ENCODE assay signal across 8 mouse cellular contexts in the genomic region with DNA sequence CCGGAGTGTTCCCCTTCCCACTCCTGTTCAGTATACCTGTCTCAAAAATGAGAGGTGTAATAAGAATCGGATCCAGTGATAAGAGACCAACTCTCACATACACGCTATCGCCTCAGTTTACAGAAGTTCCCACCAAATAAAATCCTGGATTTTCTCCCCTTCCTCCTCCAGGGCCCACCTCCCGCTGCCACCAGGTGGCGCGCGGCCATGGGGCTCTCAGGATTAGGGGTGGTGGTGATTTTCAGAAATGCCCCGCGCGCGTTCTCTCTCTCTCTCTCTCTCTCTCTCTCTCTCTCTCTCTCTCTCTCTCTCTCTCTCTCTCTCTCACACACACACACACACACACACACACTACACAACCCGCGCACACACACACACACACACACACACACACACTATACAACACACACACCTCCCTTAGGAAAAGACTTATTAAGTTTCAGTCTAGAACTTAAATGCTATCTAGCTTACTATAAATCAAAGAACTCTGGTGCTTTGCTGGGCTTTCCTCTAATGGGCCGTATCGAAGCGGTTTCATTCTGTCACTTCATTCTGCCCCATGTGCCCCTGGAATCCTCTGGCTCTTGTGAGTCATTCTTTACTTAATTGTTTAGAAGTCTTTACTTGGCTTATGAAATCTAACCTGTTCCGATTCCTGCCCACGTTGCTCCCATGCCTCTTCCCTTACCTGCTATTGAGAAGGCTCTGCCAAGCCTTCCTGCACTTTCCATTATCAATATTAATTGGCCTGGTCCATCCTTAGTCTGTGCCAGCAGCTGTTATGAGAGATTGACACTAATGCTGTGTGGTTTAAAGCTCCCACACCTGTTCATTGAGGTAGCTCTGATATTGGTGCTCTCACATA. TPM values are rescaled to one million over a fixed set of nuclear protein-coding genes. Genes with fewer than 3 reads are reported as not detected.
DNase-seq lines count a peak whose midpoint lies in the region; ATAC-seq and TF ChIP-seq lines count a peak whose summit lies in the region.

A gene (minus strand): TSS at position 574 of the 865 bp plus-strand sequence.

- peak; percentile 78 for TF ChIP-seq CTCF in bone marrow, adult 2 months (IDR thresholded peaks at IDR 0.05; ENCODE audit: control insufficient read depth, insufficient read depth, low read length)

- 0 out of 2 replicates have a peak, but pooled peaks have one; percentile 28 for ATAC-seq in embryonic facial prominence, embryonic 13.5 days (ENCODE audit: insufficient number of reproducible peaks, insufficient read depth, low FRiP score, low TSS enrichment, low read depth)
- ATAC-seq in heart, embryonic 12.5 days (ENCODE audit: insufficient number of reproducible peaks, low FRiP score): 0 out of 2 replicates have a peak, but pooled peaks have one; percentile 34
- ATAC-seq in kidney, embryonic 16.5 days (ENCODE audit: low FRiP score, low TSS enrichment): peak; percentile 37
- ATAC-seq in neural tube, embryonic 14.5 days (ENCODE audit: low read depth): peak; percentile 35

- no peak within 1 kb of the TSS for H3K27ac ChIP-seq in bone marrow, adult 2 months (ENCODE audit: control insufficient read depth, insufficient read depth, low read depth, low read length, poor library complexity)
- H3K27ac ChIP-seq in embryonic facial prominence, embryonic 13.5 days: no peak within 1 kb of the TSS
- H3K27ac ChIP-seq in heart, embryonic 12.5 days (ENCODE audit: poor library complexity, severe bottlenecking): 0 out of 2 replicates have a peak within 1 kb of the TSS, but pooled peaks have one; percentile 8
- peak within 1 kb of the TSS; percentile 26; the same call in 1 of the 2 replicates for H3K27ac ChIP-seq in kidney, embryonic 16.5 days (ENCODE audit: low read length)
- H3K27ac ChIP-seq in neural tube, embryonic 14.5 days (ENCODE audit: low read depth, low read length): no peak within 1 kb of the TSS

- no peak within 1 kb of the TSS for H3K9ac ChIP-seq in embryonic facial prominence, embryonic 13.5 days
- H3K9ac ChIP-seq in heart, embryonic 12.5 days: peak within 1 kb of the TSS; percentile 17
- H3K9ac ChIP-seq in kidney, embryonic 16.5 days (replicated peaks; ENCODE audit: low read length): peak within 1 kb of the TSS; percentile 42; the same call in 1 of the 2 replicates
- H3K9ac ChIP-seq in neural tube, embryonic 14.5 days (replicated peaks; ENCODE audit: low read depth, low read length): no peak within 1 kb of the TSS

- no peaks in the 10 kb centered on the region for H3K36me3 ChIP-seq in embryonic facial prominence, embryonic 13.5 days
- no peaks in the 10 kb centered on the region for H3K36me3 ChIP-seq in heart, embryonic 12.5 days
- H3K36me3 ChIP-seq in kidney, embryonic 16.5 days (ENCODE audit: insufficient read depth, low read length): no peaks in the 10 kb centered on the region
- no peaks in the 10 kb centered on the region for H3K36me3 ChIP-seq in neural tube, embryonic 14.5 days (ENCODE audit: control insufficient read depth, insufficient read depth, low read length)

- TF ChIP-seq POLR2A in bone marrow, adult 2 months (IDR thresholded peaks at IDR 0.05; ENCODE audit: borderline replicate concordance, control insufficient read depth, low read depth, low read length): no peak

- H3K4me2 ChIP-seq in embryonic facial prominence, embryonic 13.5 days: peak within 1 kb of the TSS; percentile 99
- peak within 1 kb of the TSS; percentile 78 for H3K4me2 ChIP-seq in heart, embryonic 12.5 days
- peak within 1 kb of the TSS; percentile 75 for H3K4me2 ChIP-seq in kidney, embryonic 16.5 days (replicated peaks; ENCODE audit: low read depth, low read length)
- H3K4me2 ChIP-seq in neural tube, embryonic 14.5 days (ENCODE audit: low read depth, low read length): peak within 1 kb of the TSS; percentile 44

- peak; percentile 45 to 59 for DNase-seq in CD8-positive naive resting alpha-beta T cell, adult 2 months (ENCODE audit: low read depth in 2 of 2, low spot score in 2 of 2)
- DNase-seq in lung, adult 18-20 months: peak; percentile 61 to 73
- DNase-seq in thymus, adult 18-20 months: peak; percentile 20 to 30

- no peaks in the 10 kb centered on the region for H3K9me3 ChIP-seq in embryonic facial prominence, embryonic 13.5 days
- no peaks in the 10 kb centered on the region for H3K9me3 ChIP-seq in heart, embryonic 12.5 days (replicated peaks)
- no peaks in the 10 kb centered on the region for H3K9me3 ChIP-seq in kidney, embryonic 16.5 days (ENCODE audit: low read length)
- H3K9me3 ChIP-seq in neural tube, embryonic 14.5 days (ENCODE audit: control insufficient read depth, low read length): no peaks in the 10 kb centered on the region

- peaks cover 18% of the 10 kb centered on the region for H3K27me3 ChIP-seq in embryonic facial prominence, embryonic 13.5 days
- H3K27me3 ChIP-seq in heart, embryonic 12.5 days (replicated peaks): peaks cover 9% of the 10 kb centered on the region
- H3K27me3 ChIP-seq in kidney, embryonic 16.5 days (ENCODE audit: insufficient read depth, low read length): peaks cover 11% of the 10 kb centered on the region
- no peaks in the 10 kb centered on the region for H3K27me3 ChIP-seq in neural tube, embryonic 14.5 days (ENCODE audit: control insufficient read depth, insufficient read depth, low read length)

- peak within 1 kb of the TSS; percentile 45 for H3K4me3 ChIP-seq in bone marrow, adult 2 months (replicated peaks; ENCODE audit: control insufficient read depth, low read depth, low read length)
- H3K4me3 ChIP-seq in embryonic facial prominence, embryonic 13.5 days: peak within 1 kb of the TSS; percentile 48
- peak within 1 kb of the TSS; percentile 46 for H3K4me3 ChIP-seq in heart, embryonic 12.5 days
- H3K4me3 ChIP-seq in kidney, embryonic 16.5 days (ENCODE audit: low read length): peak within 1 kb of the TSS; percentile 71
- peak within 1 kb of the TSS; percentile 89 for H3K4me3 ChIP-seq in neural tube, embryonic 14.5 days (ENCODE audit: low read depth, low read length)

- no peaks in the 10 kb centered on the region; the same call in 1 of the 2 replicates for H3K4me1 ChIP-seq in bone marrow, adult 2 months (ENCODE audit: control insufficient read depth, insufficient read depth, low read length)
- H3K4me1 ChIP-seq in embryonic facial prominence, embryonic 13.5 days: peaks cover 30% of the 10 kb centered on the region
- H3K4me1 ChIP-seq in heart, embryonic 12.5 days (replicated peaks): peaks cover 16% of the 10 kb centered on the region; the same call in 1 of the 2 replicates
- peaks cover 14% of the 10 kb centered on the region; the same call in 1 of the 2 replicates for H3K4me1 ChIP-seq in kidney, embryonic 16.5 days (ENCODE audit: insufficient read depth, low read length)
- peaks cover 15% of the 10 kb centered on the region for H3K4me1 ChIP-seq in neural tube, embryonic 14.5 days (ENCODE audit: control insufficient read depth, insufficient read depth, low read length)

- 8% methylated on average over 15 of the region's 19 CpGs for WGBS in bone marrow, adult 2 months
- WGBS in embryonic facial prominence, embryonic 13.5 days: 7% methylated on average over 19 of the region's 19 CpGs
- WGBS in heart, embryonic 12.5 days: 8% methylated on average over 17 of the region's 19 CpGs
- WGBS in kidney, embryonic 16.5 days: 3% methylated on average over 17 of the region's 19 CpGs
- WGBS in neural tube, embryonic 14.5 days: 9% methylated on average over 19 of the region's 19 CpGs

RNA-seq across cellular contexts. Expression of the gene that starts here (rescaled TPM):
- polyA plus RNA-seq in bone marrow, adult 2 months (2011; ENCODE audit: insufficient read depth, insufficient read length, low replicate concordance, missing spikeins): 2.3 and 4.3 TPM in 2 replicates
- polyA plus RNA-seq in embryonic facial prominence, embryonic 13.5 days (2015; fragmentation: Nextera tagmentation; extraction: Ambion mirVana): 1.3 and 1.5 TPM in 2 replicates
- 1.2 and 1.3 TPM in 2 replicates for polyA plus RNA-seq in heart, embryonic 12.5 days (2016; fragmentation: Nextera tagmentation; extraction: Ambion mirVana)
- 0.94 and 1.2 TPM in 2 replicates for polyA plus RNA-seq in kidney, embryonic 16.5 days (2015; fragmentation: Nextera tagmentation; extraction: Ambion mirVana)
- 3.3 and 5.7 TPM in 2 replicates for polyA plus RNA-seq in neural tube, embryonic 14.5 days (2014; fragmentation: Nextera tagmentation; extraction: Ambion mirVana)

Comparison
In these comparisons a context has a peak if more than half of its experiments do, and no peak if none do; other contexts are left out.
1. H3K27ac ChIP-seq: peak in heart, embryonic 12.5 days (single experiment) and kidney, embryonic 16.5 days (single experiment); none in bone marrow, adult 2 months (single experiment), embryonic facial prominence, embryonic 13.5 days (single experiment) and neural tube, embryonic 14.5 days (single experiment).
2. H3K4me2 ChIP-seq: peak in every context shown above with its lines; median percentile 99 in embryonic facial prominence, embryonic 13.5 days; 78 in heart, embryonic 12.5 days; 75 in kidney, embryonic 16.5 days; 44 in neural tube, embryonic 14.5 days.
3. H3K9ac ChIP-seq: peak in heart, embryonic 12.5 days (single experiment) and kidney, embryonic 16.5 days (single experiment); none in embryonic facial prominence, embryonic 13.5 days (single experiment) and neural tube, embryonic 14.5 days (single experiment).
4. Peak in every context shown above with its lines, with median percentiles within 50 percentile points of each other: DNase-seq, H3K4me3 ChIP-seq and ATAC-seq.